22 mouse cellular contexts compared by ENCODE assay signal in genomic region chr4:51928245-51928644, GRCm38 (mm10).
DNase-seq lines count a peak whose midpoint lies in the region; ATAC-seq lines count a peak whose summit lies in the region.
"Had no signal": no experiment of that assay in that cellular context is flagged by ENCODE, and none has a peak within 500 bp of the region (broad histone marks: within the 10 kb centered on the region; RNA-seq: fewer than 3 reads in every experiment).

No protein-coding gene starts in this region.

- H3K4me3 ChIP-seq in embryonic facial prominence, embryonic 14.5 days (ENCODE audit: low read depth, low read length), result no peak overlapping the region
- H3K4me3 ChIP-seq in embryonic facial prominence, embryonic 10.5 days, result no peak overlapping the region
- no peak overlapping the region for H3K4me3 ChIP-seq in hindbrain, embryonic 13.5 days
- H3K4me3 ChIP-seq in hindbrain, embryonic 10.5 days, result no peak overlapping the region
- H3K4me3 ChIP-seq: embryonic facial prominence, embryonic 13.5 days; forebrain, embryonic 13.5 days; heart, embryonic 13.5 days had no signal

- H3K27ac ChIP-seq in embryonic facial prominence, embryonic 14.5 days (replicated peaks; ENCODE audit: low read depth, low read length), result no peak overlapping the region
- no peak overlapping the region for H3K27ac ChIP-seq in embryonic facial prominence, embryonic 10.5 days (replicated peaks)
- H3K27ac ChIP-seq in hindbrain, embryonic 13.5 days, result no peak overlapping the region
- no peak overlapping the region for H3K27ac ChIP-seq in hindbrain, embryonic 10.5 days
- H3K27ac ChIP-seq: embryonic facial prominence, embryonic 13.5 days; forebrain, embryonic 13.5 days; heart, embryonic 13.5 days had no signal

- no peaks in the 10 kb centered on the region for H3K9me3 ChIP-seq in embryonic facial prominence, embryonic 14.5 days (ENCODE audit: control insufficient read depth, low read length)
- H3K9me3 ChIP-seq in embryonic facial prominence, embryonic 10.5 days, result no peaks in the 10 kb centered on the region
- no peaks in the 10 kb centered on the region for H3K9me3 ChIP-seq in hindbrain, embryonic 13.5 days
- no peaks in the 10 kb centered on the region for H3K9me3 ChIP-seq in hindbrain, embryonic 10.5 days
- H3K9me3 ChIP-seq: embryonic facial prominence, embryonic 13.5 days; forebrain, embryonic 13.5 days; G1E; heart, embryonic 13.5 days had no signal

- H3K4me2 ChIP-seq in embryonic facial prominence, embryonic 14.5 days (ENCODE audit: low read depth, low read length), result no peak overlapping the region
- H3K4me2 ChIP-seq in hindbrain, embryonic 13.5 days, result no peak overlapping the region
- H3K4me2 ChIP-seq: embryonic facial prominence, embryonic 13.5 days; forebrain, embryonic 13.5 days; heart, embryonic 13.5 days had no signal

- no peaks in the 10 kb centered on the region for H3K27me3 ChIP-seq in embryonic facial prominence, embryonic 14.5 days (replicated peaks; ENCODE audit: control insufficient read depth, insufficient read depth, low read length)
- H3K27me3 ChIP-seq in embryonic facial prominence, embryonic 10.5 days (replicated peaks; ENCODE audit: low read depth, poor library complexity, severe bottlenecking), result no peaks in the 10 kb centered on the region
- no peaks in the 10 kb centered on the region for H3K27me3 ChIP-seq in hindbrain, embryonic 13.5 days
- H3K27me3 ChIP-seq in hindbrain, embryonic 10.5 days (ENCODE audit: insufficient read depth, poor library complexity, severe bottlenecking), result no peaks in the 10 kb centered on the region
- H3K27me3 ChIP-seq: embryonic facial prominence, embryonic 13.5 days; forebrain, embryonic 13.5 days; heart, embryonic 13.5 days had no signal

- DNase-seq in embryonic facial prominence, embryonic 14.5 days (ENCODE audit: low spot score), result peak; percentile 31
- DNase-seq in embryonic facial prominence, embryonic 10.5 days (ENCODE audit: low spot score), result no peak
- DNase-seq in hindbrain, embryonic 10.5 days (ENCODE audit: low spot score), result no peak
- peak; percentile 7 for DNase-seq in retina, embryonic 14.5 days (ENCODE audit: low spot score)
- no peak for DNase-seq in retina, postnatal 1 day
- DNase-seq in right cerebral cortex, postnatal 25 days, result no peak
- DNase-seq in lung, postnatal 25 days (ENCODE audit: low spot score), result no peak
- DNase-seq: adrenal gland, adult 8-10 months; adrenal gland, postnatal 36 days; B cell, adult 2 months; cerebellum, adult 11 months; cerebellum, adult 8-10 months; cerebellum, postnatal 25 days; gastrocnemius, postnatal 36 days; heart, adult 11 months; heart, postnatal 4 days had no signal

- no peaks in the 10 kb centered on the region for H3K4me1 ChIP-seq in embryonic facial prominence, embryonic 14.5 days (ENCODE audit: control insufficient read depth, insufficient read depth, low read length)
- no peaks in the 10 kb centered on the region for H3K4me1 ChIP-seq in embryonic facial prominence, embryonic 10.5 days
- no peaks in the 10 kb centered on the region for H3K4me1 ChIP-seq in hindbrain, embryonic 13.5 days (replicated peaks)
- H3K4me1 ChIP-seq in hindbrain, embryonic 10.5 days (replicated peaks), result no peaks in the 10 kb centered on the region
- H3K4me1 ChIP-seq: embryonic facial prominence, embryonic 13.5 days; forebrain, embryonic 13.5 days; heart, embryonic 13.5 days had no signal

- no peaks in the 10 kb centered on the region for H3K36me3 ChIP-seq in embryonic facial prominence, embryonic 14.5 days (ENCODE audit: control insufficient read depth, insufficient read depth, low read length)
- H3K36me3 ChIP-seq in embryonic facial prominence, embryonic 10.5 days (replicated peaks), result no peaks in the 10 kb centered on the region
- no peaks in the 10 kb centered on the region for H3K36me3 ChIP-seq in hindbrain, embryonic 13.5 days
- H3K36me3 ChIP-seq in hindbrain, embryonic 10.5 days, result no peaks in the 10 kb centered on the region
- H3K36me3 ChIP-seq: embryonic facial prominence, embryonic 13.5 days; G1E; heart, embryonic 13.5 days had no signal

- no peak overlapping the region for H3K9ac ChIP-seq in embryonic facial prominence, embryonic 14.5 days (ENCODE audit: low read depth, low read length)
- no peak overlapping the region for H3K9ac ChIP-seq in hindbrain, embryonic 13.5 days
- H3K9ac ChIP-seq: embryonic facial prominence, embryonic 13.5 days; forebrain, embryonic 13.5 days; heart, embryonic 13.5 days had no signal

- no peak for ATAC-seq in embryonic facial prominence, embryonic 14.5 days (ENCODE audit: low read depth)
- ATAC-seq in hindbrain, embryonic 13.5 days (ENCODE audit: low FRiP score), result peak; percentile 71
- ATAC-seq: CD4-positive, CD25-positive, alpha-beta regulatory T cell, adult 4 months; forebrain, embryonic 13.5 days had no signal

Comparison
In these comparisons a context has a peak if more than half of its experiments do, and no peak if none do; other contexts are left out.
1. DNase-seq: peak in embryonic facial prominence, embryonic 14.5 days (single experiment) and retina, embryonic 14.5 days (single experiment); none in embryonic facial prominence, embryonic 10.5 days (single experiment), hindbrain, embryonic 10.5 days (single experiment), retina, postnatal 1 day (single experiment), right cerebral cortex, postnatal 25 days (single experiment) and lung, postnatal 25 days (single experiment).